Mouse (Mus musculus) forebrain, embryonic 14.5 days (tissue): ENCODE data around the gene Aftph. TPM values are rescaled to one million over a fixed set of nuclear protein-coding genes. Genes with fewer than 3 reads are reported as not detected.
A peak's percentile ranks its signal among the peaks of the same experiment; 100 is the strongest.

Source experiments
- ATAC-seq: fragments of 200-750 bp; cut with Nextera tagmentation; 2 replicates; pipeline ENCODE4 v1.8.0; 2017; ENCODE audit warnings: mild to moderate bottlenecking, moderate library complexity
- DNase-seq: peaks from one replicate; pipeline ENCODE4 v3.0.0-alpha.2; 2015; ENCODE audit warnings: low spot score
- H3K27ac ChIP-seq: fragments of 300-500 bp; sonication (generic); 2 replicates; pipeline ENCODE4 v1.5.1; 2014; ENCODE audit warnings: low read depth, mild to moderate bottlenecking, control low read depth, low read length, moderate library complexity
- H3K27me3 ChIP-seq: fragments of 300-500 bp; sonication (generic); replicated peaks from 2 replicates; pipeline ENCODE4 v1.6.1; 2014; ENCODE audit warnings: low read length, control low read depth, mixed read lengths; ENCODE audit not compliant: control insufficient read depth, insufficient read depth
- H3K36me3 ChIP-seq: fragments of 300-500 bp; sonication (generic); 2 replicates; pipeline ENCODE4 v1.6.1; 2014; ENCODE audit warnings: low read length, control low read depth; ENCODE audit not compliant: control insufficient read depth, insufficient read depth
- H3K4me1 ChIP-seq: fragments of 300-500 bp; sonication (generic); 2 replicates; pipeline ENCODE4 v1.6.1; 2014; ENCODE audit warnings: antibody characterized with exemption, low read length, control low read depth; ENCODE audit not compliant: control insufficient read depth, insufficient read depth
- H3K4me2 ChIP-seq: fragments of 300-500 bp; sonication (generic); 2 replicates; pipeline ENCODE4 v1.6.1; 2014; ENCODE audit warnings: mild to moderate bottlenecking, control low read depth, low read length
- H3K4me3 ChIP-seq: fragments of 300-500 bp; sonication (generic); 2 replicates; pipeline ENCODE4 v1.5.1; 2014; ENCODE audit warnings: low read depth, low read length, control low read depth
- H3K9ac ChIP-seq: fragments of 300-500 bp; sonication (generic); 2 replicates; pipeline ENCODE4 v1.6.1; 2014; ENCODE audit warnings: mild to moderate bottlenecking, low read length, control low read depth, moderate library complexity
- H3K9me3 ChIP-seq: fragments of 300-500 bp; sonication (generic); replicated peaks from 2 replicates; pipeline ENCODE4 v1.6.1; 2016; ENCODE audit warnings: low read length, control low read depth, mixed read lengths; ENCODE audit not compliant: control insufficient read depth
- WGBS: fragments of 180-500 bp; shearing (Covaris S2); extraction: QIAGEN DNeasy Blood & Tissue Kit; methylation state at CpG from one replicate; pipeline ENCODE4 v1.1.7; 2014; 5-methylcytosine and 5-hydroxymethylcytosine counted together
- polyA plus RNA-seq: library from polyadenylated mRNA; unstranded; fragments of >200 nt; fragmentation: Nextera tagmentation; extraction: Ambion mirVana; gene quantifications from 2 replicates; pipeline ENCODE4 v1.2.1, GENCODE M21; 2014

Gene Aftph
- polyA plus RNA-seq, 1 experiment from 2014 or later, result 34.3 TPM

GRCm38 (mm10) chr11:20646986-20647726 lies 94.2 kb downstream of the Aftph start:
- ATAC-seq (no peak), DNase-seq (peak; percentile 45)
- H3K4me2 ChIP-seq, result no peak overlapping the region
- H3K4me3 ChIP-seq, result no peak overlapping the region
- H3K27me3 ChIP-seq, result no peaks in the 10 kb centered on the region
- peaks cover 48% of the 10 kb centered on the region for H3K4me1 ChIP-seq
- H3K27ac ChIP-seq, result peak overlapping the region; percentile 23; the same call in 1 of the 2 replicates
- H3K36me3 ChIP-seq, result peaks cover 10% of the 10 kb centered on the region; the same call in 1 of the 2 replicates
- WGBS, result 20% methylated on average over 10 of the region's 10 CpGs
- H3K9ac ChIP-seq, result 0 out of 2 replicates have a peak overlapping the region, but pooled peaks have one; percentile 4
- H3K9me3 ChIP-seq, result no peaks in the 10 kb centered on the region

GRCm38 (mm10) chr11:20646142-20646541 lies 95.2 kb downstream of the Aftph start:
- 39% methylated on average over 6 of the region's 6 CpGs for WGBS
- DNase-seq (no peak), ATAC-seq (no peak)
- peaks cover 10% of the 10 kb centered on the region; the same call in 1 of the 2 replicates for H3K36me3 ChIP-seq
- H3K4me1 ChIP-seq, result peaks cover 43% of the 10 kb centered on the region
- no peak overlapping the region for H3K9ac ChIP-seq
- H3K27ac ChIP-seq, result no peak overlapping the region
- H3K4me2 ChIP-seq, result no peak overlapping the region
- H3K27me3 ChIP-seq, result no peaks in the 10 kb centered on the region
- no peak overlapping the region for H3K4me3 ChIP-seq
- no peaks in the 10 kb centered on the region for H3K9me3 ChIP-seq

- H3K4me2 ChIP-seq, result no peak overlapping the region
- H3K27me3 ChIP-seq, result no peaks in the 10 kb centered on the region
- no peak overlapping the region for H3K4me3 ChIP-seq
- ATAC-seq (no peak), DNase-seq (no peak)
- H3K36me3 ChIP-seq, result peaks cover 10% of the 10 kb centered on the region; the same call in 1 of the 2 replicates
- H3K4me1 ChIP-seq, result peaks cover 40% of the 10 kb centered on the region
- H3K9ac ChIP-seq, result no peak overlapping the region
- no peak overlapping the region for H3K27ac ChIP-seq
- 75% methylated on average over 3 of the region's 3 CpGs for WGBS
- no peaks in the 10 kb centered on the region for H3K9me3 ChIP-seq
These were observed 95.9 kb downstream of the Aftph start for GRCm38 (mm10) chr11:20645521-20645920.

GRCm38 (mm10) chr11:20644872-20645271 lies 96.5 kb downstream of the Aftph start:
- Histone ChIP-seq H3K4me2 (no peak overlapping the region), H3K27me3 (no peaks in the 10 kb centered on the region), H3K27ac (no peak overlapping the region), H3K9ac (0 out of 2 replicates have a peak overlapping the region, but pooled peaks have one; percentile 9), H3K36me3 (peaks cover 10% of the 10 kb centered on the region; the same call in 1 of the 2 replicates), H3K4me3 (no peak overlapping the region), H3K9me3 (no peaks in the 10 kb centered on the region), H3K4me1 (peaks cover 40% of the 10 kb centered on the region)
- DNase-seq (no peak), ATAC-seq (no peak)
- 32% methylated on average over 6 of the region's 6 CpGs for WGBS

GRCm38 (mm10) chr11:20644166-20644565 lies 97.2 kb downstream of the Aftph start:
- Histone ChIP-seq H3K27me3 (no peaks in the 10 kb centered on the region), H3K4me2 (no peak overlapping the region), H3K4me3 (no peak overlapping the region), H3K4me1 (peaks cover 40% of the 10 kb centered on the region), H3K27ac (no peak overlapping the region), H3K36me3 (peaks cover 10% of the 10 kb centered on the region; the same call in 1 of the 2 replicates), H3K9ac (no peak overlapping the region), H3K9me3 (no peaks in the 10 kb centered on the region)
- 97% methylated on average over 1 of the region's 1 CpGs for WGBS
- no peak for ATAC-seq
- DNase-seq, result no peak

- no peaks in the 10 kb centered on the region for H3K27me3 ChIP-seq
- no peaks in the 10 kb centered on the region for H3K9me3 ChIP-seq
- no peak overlapping the region for H3K4me3 ChIP-seq
- peaks cover 3% of the 10 kb centered on the region; the same call in 1 of the 2 replicates for H3K36me3 ChIP-seq
- 81% methylated on average over 5 of the region's 5 CpGs for WGBS
- H3K9ac ChIP-seq, result no peak overlapping the region
- DNase-seq (no peak), ATAC-seq (no peak)
- H3K4me1 ChIP-seq, result peaks cover 37% of the 10 kb centered on the region
- no peak overlapping the region for H3K4me2 ChIP-seq
- H3K27ac ChIP-seq, result no peak overlapping the region
These were observed 98.2 kb downstream of the Aftph start for GRCm38 (mm10) chr11:20643161-20643560.

- Histone ChIP-seq H3K36me3 (no peaks in the 10 kb centered on the region), H3K9me3 (no peaks in the 10 kb centered on the region), H3K4me1 (peaks cover 29% of the 10 kb centered on the region), H3K9ac (no peak overlapping the region), H3K27ac (no peak overlapping the region), H3K4me2 (no peak overlapping the region), H3K27me3 (no peaks in the 10 kb centered on the region), H3K4me3 (no peak overlapping the region)
- no peak for DNase-seq
- no peak for ATAC-seq
- WGBS, result 84% methylated on average over 5 of the region's 5 CpGs
These were observed 99.1 kb downstream of the Aftph start for GRCm38 (mm10) chr11:20642321-20642720.

- 2% methylated on average over 11 of the region's 11 CpGs for WGBS
- Histone ChIP-seq H3K36me3 (no peaks in the 10 kb centered on the region), H3K27ac (peak overlapping the region; percentile 70), H3K4me1 (peaks cover 25% of the 10 kb centered on the region), H3K4me3 (no peak overlapping the region), H3K9me3 (no peaks in the 10 kb centered on the region), H3K27me3 (no peaks in the 10 kb centered on the region), H3K9ac (peak overlapping the region; percentile 37; the same call in 1 of the 2 replicates), H3K4me2 (peak overlapping the region; percentile 39)
- peak; percentile 93 for ATAC-seq
- peak; percentile 86 for DNase-seq
These were observed 101.4 kb downstream of the Aftph start for GRCm38 (mm10) chr11:20639918-20640447.

GRCm38 (mm10) chr11:20638841-20639240 lies 102.5 kb downstream of the Aftph start:
- H3K9me3 ChIP-seq, result no peaks in the 10 kb centered on the region
- H3K4me2 ChIP-seq, result no peak overlapping the region
- ATAC-seq, result no peak
- peaks cover 22% of the 10 kb centered on the region for H3K4me1 ChIP-seq
- H3K9ac ChIP-seq, result no peak overlapping the region
- WGBS, result 26% methylated on average over 3 of the region's 3 CpGs
- H3K27ac ChIP-seq, result no peak overlapping the region
- H3K4me3 ChIP-seq, result no peak overlapping the region
- H3K36me3 ChIP-seq, result no peaks in the 10 kb centered on the region
- H3K27me3 ChIP-seq, result no peaks in the 10 kb centered on the region
- DNase-seq, result peak; percentile 70
